Mouse (Mus musculus): ENCODE results near the gene Fosb. TPM values are rescaled to one million over a fixed set of nuclear protein-coding genes. Genes with fewer than 3 reads are reported as not detected.

Fosb gene
- total RNA-seq, 2 experiments from 2014 or later = 2.2 to 2.3 TPM

- no peak for DNase-seq (ENCODE audit: extremely low spot score in 1 of 2, low spot score in 2 of 2)
- intact Hi-C loops (cut with DNase I) = no loop called here
Observed at GRCm38 (mm10) chr7:19268993-19269681, 40.7 kb downstream of the Fosb start.

- no peak for DNase-seq (ENCODE audit: extremely low spot score in 1 of 2, low spot score in 2 of 2)
- intact Hi-C loops (cut with DNase I) = no loop called here
Observed at GRCm38 (mm10) chr7:19267051-19267450, 42.8 kb downstream of the Fosb start.

- intact Hi-C loops (cut with DNase I) = no loop called here
- DNase-seq (ENCODE audit: extremely low spot score in 1 of 2, low spot score in 2 of 2) = peak in 1 of 2 experiments; percentile 30
Observed at GRCm38 (mm10) chr7:19265928-19266822, 43.7 kb downstream of the Fosb start.

- DNase-seq (ENCODE audit: extremely low spot score in 1 of 2, low spot score in 2 of 2) = no peak
- intact Hi-C loops (cut with DNase I) = no loop called here
Observed at GRCm38 (mm10) chr7:19265147-19265546, 44.7 kb downstream of the Fosb start.

- DNase-seq (ENCODE audit: extremely low spot score in 1 of 2, low spot score in 2 of 2) = no peak
- intact Hi-C loops (cut with DNase I) = no loop called here
Observed at GRCm38 (mm10) chr7:19258336-19258735, 51.5 kb downstream of the Fosb start.

- intact Hi-C loops (cut with DNase I) = no loop called here
- peak in 1 of 2 experiments; percentile 86 for DNase-seq (ENCODE audit: extremely low spot score in 1 of 2, low spot score in 2 of 2)
Observed at GRCm38 (mm10) chr7:19257390-19258022, 52.3 kb downstream of the Fosb start.

- intact Hi-C loops (cut with DNase I) = no loop called here
- no peak for DNase-seq (ENCODE audit: extremely low spot score in 1 of 2, low spot score in 2 of 2)
Observed at GRCm38 (mm10) chr7:19256567-19256966, 53.3 kb downstream of the Fosb start.

GRCm38 (mm10) chr7:19255395-19255794 is 54.5 kb downstream of the Fosb start:
- DNase-seq (ENCODE audit: extremely low spot score in 1 of 2, low spot score in 2 of 2) = no peak
- intact Hi-C loops (cut with DNase I) = no loop called here

GRCm38 (mm10) chr7:19253437-19253836 is 56.4 kb downstream of the Fosb start:
- intact Hi-C loops (cut with DNase I) = no loop called here
- no peak for DNase-seq (ENCODE audit: extremely low spot score in 1 of 2, low spot score in 2 of 2)

Other genes with a start within 250 kb of the Fosb start
- gene Dmwd, start 233.8 kb downstream of the Fosb start, total RNA-seq (2021) = 100 to 1,000 TPM; 155 to 157 TPM
- gene Dmpk, start 226.2 kb downstream of the Fosb start, total RNA-seq (2021) = 10 to 100 TPM; 30.2 to 31.5 TPM
- 1 to 10 TPM; 1.5 to 1.9 TPM for gene Six5, start 215.5 kb downstream of the Fosb start, total RNA-seq (2021)
- gene Gm4969, start 191.7 kb downstream of the Fosb start, total RNA-seq (2021) = 1 to 10 TPM; 1.5 to 3.1 TPM
- 10 to 100 TPM; 13.0 to 13.6 TPM for gene Fbxo46, start 190.2 kb downstream of the Fosb start, total RNA-seq (2021)
- 10 to 100 TPM; 22.6 to 23.1 TPM for gene Qpctl, start 160.8 kb downstream of the Fosb start, total RNA-seq (2021)
- gene Snrpd2, start 160.3 kb downstream of the Fosb start, total RNA-seq (2021) = 10 to 100 TPM; 99.2 to 99.9 TPM
- gene Gipr, start 143.9 kb downstream of the Fosb start, total RNA-seq (2021) = 1 to 10 TPM; 4.7 to 4.8 TPM
- 100 to 1,000 TPM; 202 to 211 TPM for gene Eml2, start 133.6 kb downstream of the Fosb start, total RNA-seq (2021)
- gene Gpr4, start 97.5 kb downstream of the Fosb start, total RNA-seq (2021) = 1 to 10 TPM; 4.8 to 5.0 TPM
- gene Opa3, start 81.7 kb downstream of the Fosb start, total RNA-seq (2021) = 10 to 100 TPM; 36.6 to 38.0 TPM
- gene Vasp, start 38.2 kb downstream of the Fosb start, total RNA-seq (2021) = 10 to 100 TPM; 23.1 to 23.5 TPM
- under 1 TPM; 0.34 to 0.49 TPM for gene Ppm1n, start 30.0 kb downstream of the Fosb start, total RNA-seq (2021)
- 100 to 1,000 TPM; 145 to 151 TPM for gene Rtn2, start 27.4 kb downstream of the Fosb start, total RNA-seq (2021)
- gene Ercc1, start 34.7 kb upstream of the Fosb start, total RNA-seq (2021) = 10 to 100 TPM; 38.5 to 50.6 TPM
- 10 to 100 TPM; 16.8 to 18.2 TPM for gene Cd3eap, start 49.4 kb upstream of the Fosb start, total RNA-seq (2021)
- gene Ppp1r13l, start 49.7 kb upstream of the Fosb start, total RNA-seq (2021) = 1 to 10 TPM; 5.3 to 7.2 TPM
- 10 to 100 TPM; 39.0 to 39.7 TPM for gene Ercc2, start 72.0 kb upstream of the Fosb start, total RNA-seq (2021)
- 1 to 10 TPM in 1 of 2 experiments, under 1 TPM in 1; 0.93 to 1.2 TPM for gene Klc3, start 94.1 kb upstream of the Fosb start, total RNA-seq (2021)
- gene Ckm, start 94.7 kb upstream of the Fosb start, total RNA-seq (2021) = 1 to 10 TPM in 1 of 2 experiments, under 1 TPM in 1; 0.57 to 1.0 TPM
- gene Mark4, start 148.8 kb upstream of the Fosb start, total RNA-seq (2021) = 100 to 1,000 TPM; 110 to 115 TPM
- 1 to 10 TPM in 1 of 2 experiments, under 1 TPM in 1; 0.69 to 1.4 TPM for gene Exoc3l2, start 153.3 kb upstream of the Fosb start, total RNA-seq (2021)
- gene Bloc1s3, start 198.3 kb upstream of the Fosb start, total RNA-seq (2021) = 1 to 10 TPM; 7.6 to 7.8 TPM
- gene Trappc6a, start 198.3 kb upstream of the Fosb start, total RNA-seq (2021) = 10 to 100 TPM; 18.4 to 24.1 TPM
- gene Nkpd1, start 207.8 kb upstream of the Fosb start, total RNA-seq (2021) = under 1 TPM; 0.49 to 0.94 TPM

Measured in left cerebral cortex, postnatal 10 days (tissue).